17 mouse cellular contexts compared by ENCODE assay signal in genomic region chr6:137795494-137795893, GRCm38 (mm10).
"Had no signal": no experiment of that assay in that cellular context is flagged by ENCODE, and none has a peak within 500 bp of the region (broad histone marks: within the 10 kb centered on the region; RNA-seq: fewer than 3 reads in every experiment).

No protein-coding gene starts in this region.

- ATAC-seq: liver, embryonic 12.5 days; midbrain, embryonic 15.5 days had no signal

- H3K27ac ChIP-seq: limb, embryonic 15.5 days; liver, embryonic 12.5 days; lung, embryonic 15.5 days; midbrain, embryonic 15.5 days; neural tube, embryonic 13.5 days had no signal

- DNase-seq: kidney, adult 18-20 months; kidney, postnatal 10 days; kidney, postnatal 4 days; left cerebral cortex, postnatal 4 days; lung, postnatal 36 days; retina, postnatal 1 day; right cerebral cortex, postnatal 4 days; spleen, adult 18-20 months; thymus, adult 2 months; thymus, postnatal 36 days had no signal

- H3K4me1 ChIP-seq: limb, embryonic 15.5 days; liver, embryonic 12.5 days; lung, embryonic 15.5 days; midbrain, embryonic 15.5 days; neural tube, embryonic 13.5 days had no signal

- H3K4me3 ChIP-seq: limb, embryonic 15.5 days; liver, embryonic 12.5 days; lung, embryonic 15.5 days; megakaryocyte, embryonic 14.5 days; midbrain, embryonic 15.5 days; neural tube, embryonic 13.5 days had no signal

- H3K9me3 ChIP-seq: liver, embryonic 12.5 days; midbrain, embryonic 15.5 days had no signal

- H3K9ac ChIP-seq: limb, embryonic 15.5 days; liver, embryonic 12.5 days; lung, embryonic 15.5 days; midbrain, embryonic 15.5 days; neural tube, embryonic 13.5 days had no signal

- H3K27me3 ChIP-seq: limb, embryonic 15.5 days; liver, embryonic 12.5 days; lung, embryonic 15.5 days; megakaryocyte, embryonic 14.5 days; midbrain, embryonic 15.5 days; neural tube, embryonic 13.5 days had no signal

- H3K4me2 ChIP-seq: limb, embryonic 15.5 days; liver, embryonic 12.5 days; lung, embryonic 15.5 days; midbrain, embryonic 11.5 days; midbrain, embryonic 15.5 days; neural tube, embryonic 13.5 days had no signal

- H3K36me3 ChIP-seq: midbrain, embryonic 15.5 days had no signal
